Mouse (Mus musculus) liver, embryonic 14.5 days (tissue): ENCODE measurements around the gene Kiss1r.

Experiments used
- CTCF ChIP-seq: IDR thresholded peaks from 2 replicates; pipeline ENCODE4 v1.5.1; 2016; ENCODE audit warnings: antibody characterized with exemption, low read depth, control low read depth
- EP300 ChIP-seq: IDR thresholded peaks from 2 replicates; pipeline ENCODE4 v1.6.1; 2016; ENCODE audit warnings: antibody characterized with exemption, low read depth

GRCm38 (mm10) chr10:79906712-79907111 is 10.1 kb upstream of the Kiss1r start:
- no peak for TF ChIP-seq CTCF
- no peak for TF ChIP-seq EP300
